Mouse (Mus musculus): ENCODE results near the gene H1foo. TPM values are rescaled to one million over a fixed set of nuclear protein-coding genes. Genes with fewer than 3 reads are reported as not detected.

Gene H1foo
- polyA plus RNA-seq, 1 experiment from 2014 or later = not detected

DNA sequence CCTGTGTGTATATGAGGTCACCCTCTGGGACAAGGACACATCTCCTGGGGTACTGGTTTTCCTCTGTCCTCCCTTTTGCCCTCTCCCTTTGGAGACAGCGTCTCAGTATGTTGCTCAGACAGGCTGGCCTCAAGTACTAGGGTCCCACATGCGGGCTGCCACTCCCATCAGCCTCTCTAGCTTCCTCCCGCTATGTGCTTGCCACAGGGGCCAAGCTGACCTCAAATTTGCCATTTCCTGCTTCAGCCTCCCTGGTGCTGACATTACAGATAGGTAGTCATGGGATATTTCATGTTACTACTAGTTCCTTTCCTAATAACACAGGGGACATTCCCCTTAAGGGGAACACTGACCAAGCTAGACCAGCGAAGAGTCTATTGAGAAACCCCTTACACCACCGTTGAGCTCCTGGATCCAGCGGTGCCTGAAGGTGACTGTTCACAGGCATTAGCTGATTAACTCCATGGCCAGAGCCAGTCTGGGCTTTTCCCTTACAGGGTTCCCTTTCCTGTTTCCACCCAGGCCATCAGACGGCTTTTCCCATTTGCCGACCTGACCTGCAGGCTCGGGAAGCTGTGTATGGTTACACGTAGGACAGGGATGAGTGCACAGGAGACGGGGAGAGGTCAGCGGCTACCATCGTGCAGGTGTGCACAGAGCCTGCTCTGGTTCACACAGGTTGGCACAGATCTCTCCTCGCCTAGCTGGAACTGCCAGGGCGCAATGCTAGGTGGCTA lies 28.6 kb downstream of the H1foo start:
- H3K9ac ChIP-seq (ENCODE audit: low read length) = no peak overlapping the region
- no peak overlapping the region for H3K4me3 ChIP-seq (ENCODE audit: low read depth, low read length)
- H3K27ac ChIP-seq (ENCODE audit: low read depth, low read length) = no peak overlapping the region
- peaks cover under 1% of the 10 kb centered on the region for H3K4me1 ChIP-seq (ENCODE audit: control insufficient read depth, insufficient read depth, low read length)
- no peaks in the 10 kb centered on the region for H3K36me3 ChIP-seq (ENCODE audit: control insufficient read depth, insufficient read depth, low read length)
- no peak overlapping the region for H3K4me2 ChIP-seq
- no peak for ATAC-seq (ENCODE audit: low FRiP score)
- H3K9me3 ChIP-seq (ENCODE audit: control insufficient read depth, low read length) = no peaks in the 10 kb centered on the region
- no peaks in the 10 kb centered on the region for H3K27me3 ChIP-seq (ENCODE audit: control insufficient read depth, insufficient read depth, low read length)
- WGBS = 88% methylated on average over 15 of the region's 15 CpGs
- DNase-seq (ENCODE audit: low spot score, missing footprints) = no peak

DNA sequence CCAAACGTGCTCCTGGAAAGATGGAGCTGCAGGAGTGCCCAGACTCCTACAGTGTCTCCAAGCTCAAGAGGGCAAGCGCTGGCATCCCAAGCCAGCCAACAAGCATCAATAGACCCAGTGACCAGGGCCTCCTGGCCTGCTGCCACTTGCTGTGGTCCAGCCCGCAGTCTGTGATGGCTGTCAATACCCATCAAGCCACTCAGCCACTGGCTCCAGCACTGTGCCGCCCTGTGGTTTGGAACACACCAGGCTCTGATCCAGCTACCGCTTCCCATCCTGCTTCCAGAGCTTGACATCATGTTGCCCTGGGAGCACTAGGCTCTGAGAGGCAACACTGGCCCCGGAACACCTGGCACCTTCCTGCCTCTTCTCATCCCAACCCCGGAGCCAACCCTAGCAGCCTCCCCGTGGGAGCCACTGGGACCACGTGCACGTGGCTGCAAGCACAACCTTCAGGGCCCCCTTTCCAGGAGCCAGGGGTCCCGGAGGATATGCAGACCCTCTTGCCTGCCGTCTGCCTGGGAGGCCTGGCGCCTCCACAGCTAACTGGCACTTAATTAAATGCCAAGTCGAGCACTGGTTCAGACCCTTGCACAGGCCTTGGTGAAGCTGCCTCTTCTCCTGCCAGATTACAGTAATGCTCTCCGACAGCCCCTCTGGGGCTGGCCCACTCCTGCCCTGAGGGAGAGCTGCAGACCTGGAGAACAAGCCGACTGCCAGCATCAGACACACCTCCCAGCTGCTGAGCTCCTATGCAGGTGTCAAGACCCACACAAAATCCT lies 29.3 kb downstream of the H1foo start:
- no peak for DNase-seq (ENCODE audit: low spot score, missing footprints)
- no peaks in the 10 kb centered on the region for H3K9me3 ChIP-seq (ENCODE audit: control insufficient read depth, low read length)
- H3K27ac ChIP-seq (ENCODE audit: low read depth, low read length) = no peak overlapping the region
- WGBS = 83% methylated on average over 16 of the region's 16 CpGs
- no peak overlapping the region for H3K9ac ChIP-seq (ENCODE audit: low read length)
- ATAC-seq (ENCODE audit: low FRiP score) = no peak
- H3K36me3 ChIP-seq (ENCODE audit: control insufficient read depth, insufficient read depth, low read length) = no peaks in the 10 kb centered on the region
- no peak overlapping the region for H3K4me3 ChIP-seq (ENCODE audit: low read depth, low read length)
- H3K4me2 ChIP-seq = no peak overlapping the region
- no peaks in the 10 kb centered on the region for H3K4me1 ChIP-seq (ENCODE audit: control insufficient read depth, insufficient read depth, low read length)
- no peaks in the 10 kb centered on the region for H3K27me3 ChIP-seq (ENCODE audit: control insufficient read depth, insufficient read depth, low read length)

DNA sequence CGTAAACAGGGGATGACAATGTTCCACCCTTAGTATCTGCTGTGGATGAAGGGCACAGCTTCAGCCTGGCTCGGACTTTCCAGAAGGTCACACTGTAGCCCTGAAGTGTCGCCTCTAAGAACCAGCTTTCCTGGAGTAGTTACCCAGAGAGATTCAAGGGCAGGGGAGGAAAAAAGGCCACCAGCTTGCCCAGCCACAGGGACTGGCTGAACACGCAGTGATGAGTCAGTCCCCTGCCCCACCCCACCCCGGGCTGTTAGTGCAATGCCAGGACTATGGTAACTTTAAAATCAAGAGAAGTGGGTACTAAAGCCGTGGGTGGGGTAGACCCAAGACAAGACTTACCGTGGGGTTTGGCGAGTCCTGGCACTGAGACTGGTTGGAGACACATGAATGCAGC lies 30.9 kb downstream of the H1foo start:
- Histone ChIP-seq H3K4me2 (no peak overlapping the region), H3K36me3 (ENCODE audit: control insufficient read depth, insufficient read depth, low read length) (no peaks in the 10 kb centered on the region), H3K9me3 (ENCODE audit: control insufficient read depth, low read length) (no peaks in the 10 kb centered on the region), H3K27ac (ENCODE audit: low read depth, low read length) (no peak overlapping the region), H3K9ac (ENCODE audit: low read length) (no peak overlapping the region), H3K4me3 (ENCODE audit: low read depth, low read length) (no peak overlapping the region), H3K4me1 (ENCODE audit: control insufficient read depth, insufficient read depth, low read length) (0 out of 2 replicates have a peak, but pooled peaks cover 3% of the 10 kb centered on the region), H3K27me3 (ENCODE audit: control insufficient read depth, insufficient read depth, low read length) (no peaks in the 10 kb centered on the region)
- no peak for DNase-seq (ENCODE audit: low spot score, missing footprints)
- no peak for ATAC-seq (ENCODE audit: low FRiP score)
- WGBS = 90% methylated on average over 8 of the region's 8 CpGs

DNA sequence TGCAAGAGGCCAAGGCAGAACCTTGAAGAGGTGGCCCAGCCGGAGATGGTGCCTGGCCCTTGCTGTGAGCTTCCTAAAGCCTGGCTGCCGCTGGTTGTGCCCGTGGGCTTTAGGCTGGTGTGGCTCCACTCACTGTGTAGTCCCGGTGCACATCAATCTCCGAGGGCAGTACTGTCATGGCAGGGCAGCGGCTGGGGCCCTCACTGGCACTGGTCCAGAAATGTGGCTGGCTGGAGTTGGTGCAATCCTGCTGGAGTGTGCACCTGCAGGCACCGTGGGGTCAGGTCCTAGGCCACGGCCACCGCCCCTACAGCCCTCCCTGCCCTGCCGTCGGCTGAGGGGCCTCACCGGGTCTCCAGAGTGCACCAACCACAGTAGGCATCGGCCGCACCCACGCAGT lies 33.1 kb downstream of the H1foo start:
- Histone ChIP-seq H3K4me1 (ENCODE audit: control insufficient read depth, insufficient read depth, low read length) (0 out of 2 replicates have a peak, but pooled peaks cover 3% of the 10 kb centered on the region), H3K4me2 (no peak overlapping the region), H3K27me3 (ENCODE audit: control insufficient read depth, insufficient read depth, low read length) (no peaks in the 10 kb centered on the region), H3K9me3 (ENCODE audit: control insufficient read depth, low read length) (no peaks in the 10 kb centered on the region), H3K4me3 (ENCODE audit: low read depth, low read length) (no peak overlapping the region), H3K27ac (ENCODE audit: low read depth, low read length) (no peak overlapping the region), H3K36me3 (ENCODE audit: control insufficient read depth, insufficient read depth, low read length) (no peaks in the 10 kb centered on the region), H3K9ac (ENCODE audit: low read length) (no peak overlapping the region)
- no peak for ATAC-seq (ENCODE audit: low FRiP score)
- no peak for DNase-seq (ENCODE audit: low spot score, missing footprints)
- WGBS = 90% methylated on average over 15 of the region's 15 CpGs

DNA sequence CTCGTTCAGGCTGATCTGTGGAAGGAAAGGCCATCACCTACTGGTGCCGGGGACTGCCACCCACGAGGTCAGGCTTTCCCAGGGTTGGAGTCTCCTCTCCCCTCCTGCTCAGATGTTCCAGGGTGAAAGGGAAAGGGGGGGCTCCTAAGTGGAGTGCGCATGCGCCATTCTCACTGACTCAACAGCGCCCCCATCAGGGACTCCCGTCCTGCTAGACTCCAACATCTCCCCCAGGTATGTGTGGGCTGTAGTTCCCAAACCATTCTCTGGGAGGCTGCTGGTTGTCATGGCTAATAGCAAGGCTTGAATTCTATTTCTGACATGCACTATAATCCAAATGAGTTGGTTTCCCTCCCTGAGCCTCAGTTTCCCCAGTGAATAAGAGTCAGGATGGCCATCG lies 33.9 kb downstream of the H1foo start:
- Histone ChIP-seq H3K9me3 (ENCODE audit: control insufficient read depth, low read length) (no peaks in the 10 kb centered on the region), H3K4me3 (ENCODE audit: low read depth, low read length) (no peak overlapping the region), H3K27me3 (ENCODE audit: control insufficient read depth, insufficient read depth, low read length) (no peaks in the 10 kb centered on the region), H3K9ac (ENCODE audit: low read length) (no peak overlapping the region), H3K4me2 (no peak overlapping the region), H3K4me1 (ENCODE audit: control insufficient read depth, insufficient read depth, low read length) (0 out of 2 replicates have a peak, but pooled peaks cover 3% of the 10 kb centered on the region), H3K27ac (ENCODE audit: low read depth, low read length) (no peak overlapping the region), H3K36me3 (ENCODE audit: control insufficient read depth, insufficient read depth, low read length) (no peaks in the 10 kb centered on the region)
- no peak for ATAC-seq (ENCODE audit: low FRiP score)
- no peak for DNase-seq (ENCODE audit: low spot score, missing footprints)
- WGBS = 63% methylated on average over 8 of the region's 8 CpGs

DNA sequence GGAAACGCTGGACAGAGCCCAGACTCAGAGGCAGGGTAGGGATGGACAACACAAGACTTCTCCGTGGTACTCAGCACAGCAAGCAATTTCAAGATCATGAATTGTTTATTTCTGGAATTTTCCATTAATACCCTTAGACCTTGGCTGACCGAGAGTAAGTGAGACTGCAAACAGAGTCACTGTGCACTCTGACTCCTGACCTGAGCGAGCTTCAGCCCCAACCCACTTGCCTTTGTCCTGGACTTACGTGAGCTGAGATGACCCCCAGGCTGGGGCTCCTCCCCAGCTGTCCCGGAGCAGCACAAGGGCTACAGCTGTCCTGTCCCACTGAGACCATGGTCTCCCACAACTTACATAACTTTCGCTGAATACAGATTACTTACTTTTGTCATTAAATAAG lies 38.2 kb downstream of the H1foo start:
- Histone ChIP-seq H3K4me2 (no peak overlapping the region), H3K9me3 (ENCODE audit: control insufficient read depth, low read length) (no peaks in the 10 kb centered on the region), H3K27ac (ENCODE audit: low read depth, low read length) (no peak overlapping the region), H3K4me3 (ENCODE audit: low read depth, low read length) (no peak overlapping the region), H3K36me3 (ENCODE audit: control insufficient read depth, insufficient read depth, low read length) (no peaks in the 10 kb centered on the region), H3K27me3 (ENCODE audit: control insufficient read depth, insufficient read depth, low read length) (no peaks in the 10 kb centered on the region), H3K4me1 (ENCODE audit: control insufficient read depth, insufficient read depth, low read length) (peaks cover 5% of the 10 kb centered on the region; the same call in 1 of the 2 replicates), H3K9ac (ENCODE audit: low read length) (no peak overlapping the region)
- 58% methylated on average over 7 of the region's 7 CpGs for WGBS
- no peak for ATAC-seq (ENCODE audit: low FRiP score)
- DNase-seq (ENCODE audit: low spot score, missing footprints) = no peak

DNA sequence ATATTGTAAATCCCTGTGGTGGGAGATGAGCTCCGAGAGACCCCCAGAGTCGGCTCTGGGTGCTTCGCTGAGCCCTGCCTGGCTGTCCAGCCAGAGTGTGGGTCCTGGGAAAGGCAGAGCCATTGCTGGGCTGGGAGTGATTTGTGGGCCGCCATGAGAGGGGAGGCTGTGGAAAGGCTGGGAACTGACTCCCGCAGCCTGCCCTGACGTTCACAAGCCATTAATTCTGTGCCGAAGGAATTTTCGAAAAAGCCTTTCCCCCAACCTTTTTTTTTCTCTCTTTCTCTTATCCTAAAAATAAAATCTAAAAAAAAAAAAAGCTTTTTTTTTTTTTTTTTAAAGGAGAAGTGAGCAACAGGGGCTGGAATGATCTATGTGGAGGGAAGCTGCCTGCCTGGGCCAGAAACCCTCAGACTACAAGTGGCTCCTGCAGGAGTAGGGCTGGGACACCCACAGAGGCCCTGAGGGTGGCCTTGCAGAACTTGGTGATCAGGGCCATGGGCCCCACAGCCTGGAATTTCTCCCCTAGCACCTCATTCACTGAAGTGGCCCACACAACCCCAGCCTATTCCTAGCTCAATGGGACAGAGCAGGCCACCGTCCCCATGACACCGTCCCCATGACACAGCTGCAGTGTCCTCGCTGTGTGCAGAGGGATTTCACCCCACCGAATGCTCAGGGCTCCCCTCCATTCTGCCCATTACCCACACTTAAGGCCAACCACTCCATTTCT lies 38.7 kb downstream of the H1foo start:
- 74% methylated on average over 12 of the region's 12 CpGs for WGBS
- H3K27me3 ChIP-seq (ENCODE audit: control insufficient read depth, insufficient read depth, low read length) = no peaks in the 10 kb centered on the region
- ATAC-seq (ENCODE audit: low FRiP score) (no peak), DNase-seq (ENCODE audit: low spot score, missing footprints) (no peak)
- no peaks in the 10 kb centered on the region for H3K9me3 ChIP-seq (ENCODE audit: control insufficient read depth, low read length)
- no peaks in the 10 kb centered on the region for H3K36me3 ChIP-seq (ENCODE audit: control insufficient read depth, insufficient read depth, low read length)
- no peak overlapping the region for H3K27ac ChIP-seq (ENCODE audit: low read depth, low read length)
- peaks cover 5% of the 10 kb centered on the region; the same call in 1 of the 2 replicates for H3K4me1 ChIP-seq (ENCODE audit: control insufficient read depth, insufficient read depth, low read length)
- no peak overlapping the region for H3K9ac ChIP-seq (ENCODE audit: low read length)
- H3K4me2 ChIP-seq = no peak overlapping the region
- no peak overlapping the region for H3K4me3 ChIP-seq (ENCODE audit: low read depth, low read length)

DNA sequence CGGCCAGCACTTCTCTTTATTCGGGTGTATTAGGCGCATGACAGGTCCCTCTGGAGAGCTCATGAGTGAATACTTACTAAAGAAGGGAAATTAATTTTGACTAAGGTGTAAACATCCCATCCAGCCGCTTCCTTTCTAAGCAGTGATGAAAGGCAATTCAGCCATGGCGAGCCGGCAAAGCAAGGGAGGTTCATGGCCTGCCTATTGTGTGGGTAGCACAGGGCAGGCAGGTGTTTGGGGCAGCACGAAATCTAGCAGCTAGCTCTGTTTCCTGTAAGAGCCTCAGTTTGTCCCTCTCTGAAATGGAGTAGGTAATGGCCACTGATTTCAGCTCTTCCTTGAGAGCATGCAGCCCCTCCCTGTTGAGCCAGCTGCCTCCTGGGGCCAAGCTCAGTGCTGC lies 39.8 kb downstream of the H1foo start:
- Histone ChIP-seq H3K27me3 (ENCODE audit: control insufficient read depth, insufficient read depth, low read length) (no peaks in the 10 kb centered on the region), H3K9ac (ENCODE audit: low read length) (no peak overlapping the region), H3K27ac (ENCODE audit: low read depth, low read length) (no peak overlapping the region), H3K4me2 (no peak overlapping the region), H3K9me3 (ENCODE audit: control insufficient read depth, low read length) (no peaks in the 10 kb centered on the region), H3K36me3 (ENCODE audit: control insufficient read depth, insufficient read depth, low read length) (no peaks in the 10 kb centered on the region), H3K4me3 (ENCODE audit: low read depth, low read length) (no peak overlapping the region), H3K4me1 (ENCODE audit: control insufficient read depth, insufficient read depth, low read length) (peaks cover 5% of the 10 kb centered on the region; the same call in 1 of the 2 replicates)
- DNase-seq (ENCODE audit: low spot score, missing footprints) (no peak), ATAC-seq (ENCODE audit: low FRiP score) (no peak)
- 72% methylated on average over 7 of the region's 7 CpGs for WGBS

DNA sequence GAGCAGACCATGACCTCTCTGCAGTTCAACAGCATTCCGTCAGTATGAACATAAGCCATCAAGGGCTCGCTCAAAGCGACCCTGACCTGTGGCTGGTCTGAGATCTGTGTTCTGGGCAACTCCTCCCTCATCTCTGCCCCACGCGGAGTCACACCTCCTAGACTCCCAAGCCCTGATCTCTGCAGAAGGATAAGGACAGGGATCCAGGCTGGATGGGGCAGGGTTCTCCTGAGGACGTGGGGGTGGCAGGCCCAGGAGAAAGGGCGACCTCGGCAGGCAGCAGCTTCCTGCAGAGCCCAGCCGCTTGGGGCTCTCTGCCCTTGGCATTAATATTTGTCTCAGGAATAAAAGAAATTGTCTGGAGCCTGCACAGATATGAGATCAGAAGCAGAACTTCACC lies 40.9 kb downstream of the H1foo start:
- Histone ChIP-seq H3K4me3 (ENCODE audit: low read depth, low read length) (no peak overlapping the region), H3K36me3 (ENCODE audit: control insufficient read depth, insufficient read depth, low read length) (no peaks in the 10 kb centered on the region), H3K9me3 (ENCODE audit: control insufficient read depth, low read length) (no peaks in the 10 kb centered on the region), H3K27me3 (ENCODE audit: control insufficient read depth, insufficient read depth, low read length) (0 out of 2 replicates have a peak, but pooled peaks cover under 1% of the 10 kb centered on the region), H3K4me2 (no peak overlapping the region), H3K9ac (ENCODE audit: low read length) (no peak overlapping the region), H3K4me1 (ENCODE audit: control insufficient read depth, insufficient read depth, low read length) (peaks cover 2% of the 10 kb centered on the region; the same call in 1 of the 2 replicates), H3K27ac (ENCODE audit: low read depth, low read length) (no peak overlapping the region)
- ATAC-seq (ENCODE audit: low FRiP score) (no peak), DNase-seq (ENCODE audit: low spot score, missing footprints) (no peak)
- 70% methylated on average over 9 of the region's 9 CpGs for WGBS
